Mouse (Mus musculus) intestine, postnatal 0 days (tissue): Measurements from ENCODE around the gene Pde4c. TPM values are rescaled to one million over a fixed set of nuclear protein-coding genes. Genes with fewer than 3 reads are reported as not detected.

ENCODE experiments used
- ATAC-seq: fragments of 200-750 bp; cut with Nextera tagmentation; 2 replicates; pipeline ENCODE4 v1.8.0; 2017; ENCODE audit warnings: mild to moderate bottlenecking, moderate TSS enrichment, moderate library complexity
- H3K27ac ChIP-seq: fragments of 300-500 bp; sonication (generic); 2 replicates; pipeline ENCODE4 v1.5.1; 2014; ENCODE audit warnings: mild to moderate bottlenecking, low read depth, low read length, moderate library complexity
- H3K27me3 ChIP-seq: fragments of 300-500 bp; sonication (generic); replicated peaks from 2 replicates; pipeline ENCODE4 v1.6.1; 2014; ENCODE audit warnings: low read length, mixed read lengths; ENCODE audit not compliant: control insufficient read depth, insufficient read depth
- H3K36me3 ChIP-seq: fragments of 300-500 bp; sonication (generic); 2 replicates; pipeline ENCODE4 v1.6.1; 2014; ENCODE audit warnings: mild to moderate bottlenecking, moderate library complexity; ENCODE audit not compliant: control insufficient read depth, insufficient read depth
- H3K4me1 ChIP-seq: fragments of 300-500 bp; sonication (generic); replicated peaks from 2 replicates; pipeline ENCODE4 v1.6.1; 2014; ENCODE audit warnings: antibody characterized with exemption, low read length, mixed read lengths; ENCODE audit not compliant: control insufficient read depth, insufficient read depth
- H3K4me2 ChIP-seq: fragments of 300-500 bp; sonication (generic); replicated peaks from 2 replicates; pipeline ENCODE4 v1.6.1; 2014; ENCODE audit warnings: low read depth, mild to moderate bottlenecking, moderate library complexity
- H3K4me3 ChIP-seq: fragments of 300-500 bp; sonication (generic); 2 replicates; pipeline ENCODE4 v1.5.1; 2014; ENCODE audit warnings: low read depth, low read length
- H3K9ac ChIP-seq: fragments of 300-500 bp; sonication (generic); 2 replicates; pipeline ENCODE4 v1.6.1; 2014; ENCODE audit warnings: mild to moderate bottlenecking, low read depth, low read length
- H3K9me3 ChIP-seq: fragments of 300-500 bp; sonication (generic); 2 replicates; pipeline ENCODE4 v1.6.1; 2016; ENCODE audit warnings: mixed run types; ENCODE audit not compliant: control insufficient read depth
- CTCF ChIP-seq: sonication (generic); IDR thresholded peaks from 2 replicates; pipeline ENCODE4 v1.5.1; 2016; ENCODE audit warnings: low read depth, mild to moderate bottlenecking, control low read depth, antibody characterized with exemption, moderate library complexity
- WGBS: fragments of 180-500 bp; shearing (Covaris S2); extraction: QIAGEN DNeasy Blood & Tissue Kit; methylation state at CpG from one replicate; pipeline ENCODE4 v1.1.7; 2014; 5-methylcytosine and 5-hydroxymethylcytosine counted together
- polyA plus RNA-seq: library from polyadenylated mRNA; unstranded; fragments of >200 nt; fragmentation: Nextera tagmentation; extraction: Ambion mirVana; gene quantifications from 2 replicates; pipeline ENCODE4 v1.2.1, GENCODE M21; 2015

Gene Pde4c
- polyA plus RNA-seq, 1 experiment from 2014 or later: 0.21 TPM

DNA sequence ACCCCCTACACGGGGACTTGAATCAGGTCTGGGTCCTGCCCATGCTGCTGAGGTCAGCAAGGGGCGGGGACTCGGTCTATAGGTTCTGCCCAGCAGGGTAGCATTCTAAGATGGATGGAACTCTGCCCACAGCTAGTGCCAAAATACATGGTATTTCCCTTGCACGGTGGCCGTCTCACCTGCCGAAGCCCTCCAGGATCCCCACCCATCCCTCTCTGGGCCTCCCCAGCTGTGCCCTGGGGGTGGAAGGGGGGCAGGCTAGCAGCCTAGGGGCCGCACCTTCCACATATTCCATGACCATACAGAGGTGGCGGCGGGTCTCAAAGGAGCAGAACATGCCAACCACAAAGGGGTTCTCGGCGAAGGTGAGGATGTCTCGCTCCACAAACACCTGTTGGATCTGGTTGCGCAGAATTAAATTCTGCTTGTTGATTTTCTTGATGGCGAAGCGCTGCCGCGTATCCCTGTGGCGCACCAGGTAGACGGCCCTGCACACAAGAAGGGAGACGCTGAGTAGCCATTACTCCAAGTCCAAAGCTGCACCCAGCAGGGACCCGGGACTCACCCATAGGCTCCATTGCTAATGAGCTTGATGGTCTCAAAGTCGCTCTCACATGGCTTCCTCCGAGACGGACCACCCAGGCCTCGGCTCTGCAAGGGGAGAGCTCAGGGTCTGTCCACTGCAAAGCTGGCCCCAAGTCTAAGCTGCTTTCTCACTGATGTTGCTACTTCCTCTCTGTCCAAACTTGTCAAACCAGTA lies 63.0 kb downstream of the Pde4c start:
- no peak overlapping the region for H3K27ac ChIP-seq
- peaks cover 5% of the 10 kb centered on the region; the same call in 1 of the 2 replicates for H3K4me1 ChIP-seq
- H3K4me3 ChIP-seq: no peak overlapping the region
- H3K4me2 ChIP-seq: no peak overlapping the region
- H3K9me3 ChIP-seq: no peaks in the 10 kb centered on the region
- no peaks in the 10 kb centered on the region for H3K27me3 ChIP-seq
- H3K36me3 ChIP-seq: peaks cover 67% of the 10 kb centered on the region
- no peak for ATAC-seq
- TF ChIP-seq CTCF: no peak
- WGBS: 91% methylated on average over 25 of the region's 25 CpGs
- H3K9ac ChIP-seq: no peak overlapping the region

GRCm38 (mm10) chr8:70787051-70787445 lies 63.5 kb downstream of the Pde4c start:
- Histone ChIP-seq H3K36me3 (peaks cover 61% of the 10 kb centered on the region), H3K9ac (no peak overlapping the region), H3K27ac (no peak overlapping the region), H3K4me3 (no peak overlapping the region), H3K4me2 (no peak overlapping the region), H3K4me1 (peaks cover 10% of the 10 kb centered on the region; the same call in 1 of the 2 replicates), H3K9me3 (no peaks in the 10 kb centered on the region), H3K27me3 (no peaks in the 10 kb centered on the region)
- ATAC-seq: no peak
- 83% methylated on average over 3 of the region's 3 CpGs for WGBS
- no peak for TF ChIP-seq CTCF

DNA sequence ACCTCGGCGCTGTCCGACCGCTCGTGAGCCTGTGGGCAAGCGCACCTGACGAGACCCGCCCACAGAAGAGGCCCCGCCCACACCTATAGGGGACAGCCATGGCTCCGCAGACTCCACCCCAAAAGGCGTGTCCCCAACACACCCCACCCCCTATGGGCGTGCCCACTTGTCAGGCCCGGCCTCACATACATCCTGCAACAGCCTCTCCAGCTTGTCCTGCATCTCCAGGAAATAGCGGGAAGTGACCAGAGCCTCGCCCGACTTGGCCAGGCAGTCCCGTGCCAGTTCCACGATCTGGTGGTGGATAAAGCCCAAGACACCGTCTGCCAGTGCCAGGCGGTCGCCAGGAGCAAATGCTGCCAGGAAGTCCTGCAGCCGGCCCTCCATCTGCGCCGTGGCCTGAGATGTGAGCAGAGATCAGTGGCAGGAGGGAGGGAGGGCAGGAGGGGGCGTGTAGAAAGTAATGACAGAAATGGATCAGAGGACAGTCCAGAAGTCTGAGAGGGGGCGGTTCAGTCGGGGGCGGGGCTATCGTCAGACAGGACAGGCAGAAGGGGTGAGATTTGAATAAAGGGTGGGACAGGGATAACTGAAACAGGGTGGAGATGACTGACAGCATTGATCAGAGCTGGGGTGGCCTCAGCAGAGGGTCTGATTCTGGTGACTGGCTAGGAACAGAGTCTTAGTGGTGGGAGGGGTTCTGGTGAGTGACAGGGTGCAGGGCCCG lies 64.6 kb downstream of the Pde4c start:
- H3K4me3 ChIP-seq: no peak overlapping the region
- H3K27me3 ChIP-seq: no peaks in the 10 kb centered on the region
- ATAC-seq: peak; percentile 46
- 32% methylated on average over 30 of the region's 30 CpGs for WGBS
- no peak overlapping the region for H3K27ac ChIP-seq
- peaks cover 10% of the 10 kb centered on the region; the same call in 1 of the 2 replicates for H3K4me1 ChIP-seq
- no peak overlapping the region for H3K9ac ChIP-seq
- no peak for TF ChIP-seq CTCF
- H3K4me2 ChIP-seq: peak overlapping the region; percentile 33
- no peaks in the 10 kb centered on the region for H3K9me3 ChIP-seq
- H3K36me3 ChIP-seq: peaks cover 57% of the 10 kb centered on the region

DNA sequence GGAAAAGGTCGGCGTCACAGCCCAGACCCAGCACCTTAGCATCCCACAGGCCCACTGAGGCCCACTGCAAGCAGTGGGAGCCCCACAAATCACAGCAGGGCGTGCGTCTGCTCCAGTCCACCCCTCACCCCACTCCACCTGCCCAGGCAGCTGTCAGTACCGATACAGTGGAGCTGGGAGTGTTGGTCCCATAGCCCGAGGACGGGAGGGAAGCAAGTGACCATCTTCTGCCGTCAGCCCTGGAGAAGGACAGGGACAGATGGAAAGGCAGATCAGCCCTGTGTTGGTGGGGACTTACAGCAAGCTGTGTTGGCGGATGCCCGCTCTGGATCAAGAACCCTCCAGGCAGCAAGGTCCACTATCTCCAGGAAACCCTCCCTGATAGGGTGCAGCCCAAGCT lies 65.5 kb downstream of the Pde4c start:
- Histone ChIP-seq H3K36me3 (peaks cover 48% of the 10 kb centered on the region), H3K27me3 (no peaks in the 10 kb centered on the region), H3K4me1 (peaks cover 10% of the 10 kb centered on the region; the same call in 1 of the 2 replicates), H3K9ac (no peak overlapping the region), H3K4me2 (no peak overlapping the region), H3K27ac (no peak overlapping the region), H3K4me3 (no peak overlapping the region), H3K9me3 (no peaks in the 10 kb centered on the region)
- no peak for TF ChIP-seq CTCF
- ATAC-seq: no peak
- 90% methylated on average over 10 of the region's 10 CpGs for WGBS

- Histone ChIP-seq H3K9ac (peak overlapping the region; percentile 58; the same call in 1 of the 2 replicates), H3K4me1 (peaks cover 10% of the 10 kb centered on the region; the same call in 1 of the 2 replicates)
These were observed 67.3 kb downstream of the Pde4c start for GRCm38 (mm10) chr8:70790846-70791245.

GRCm38 (mm10) chr8:70791294-70791701 lies 67.8 kb downstream of the Pde4c start:
- peak overlapping the region; percentile 58; the same call in 1 of the 2 replicates for H3K9ac ChIP-seq
- peaks cover 26% of the 10 kb centered on the region for H3K36me3 ChIP-seq
- peak overlapping the region; percentile 67 for H3K4me2 ChIP-seq
- H3K4me1 ChIP-seq: peaks cover 11% of the 10 kb centered on the region
- no peak overlapping the region for H3K27ac ChIP-seq
- peak overlapping the region; percentile 45 for H3K4me3 ChIP-seq
- ATAC-seq: no peak
- H3K9me3 ChIP-seq: no peaks in the 10 kb centered on the region
- 37% methylated on average over 7 of the region's 7 CpGs for WGBS
- TF ChIP-seq CTCF: no peak
- no peaks in the 10 kb centered on the region for H3K27me3 ChIP-seq

More at GRCm38 (mm10) chr8:70790846-70791245, 67.3 kb downstream of the Pde4c start:
- Histone ChIP-seq H3K9me3 (no peaks in the 10 kb centered on the region), H3K27ac (no peak overlapping the region), H3K4me3 (no peak overlapping the region; the same call in 1 of the 2 replicates), H3K4me2 (peak overlapping the region; percentile 67), H3K36me3 (peaks cover 31% of the 10 kb centered on the region), H3K27me3 (no peaks in the 10 kb centered on the region)
- no peak for ATAC-seq
- 46% methylated on average over 8 of the region's 8 CpGs for WGBS
- no peak for TF ChIP-seq CTCF
